Mouse (Mus musculus) embryonic facial prominence, embryonic 14.5 days (tissue): ENCODE results near the gene Pax9. TPM values are rescaled to one million over a fixed set of nuclear protein-coding genes. Genes with fewer than 3 reads are reported as not detected.

Experiments
- ATAC-seq: fragments of 200-750 bp; cut with Nextera tagmentation; 2 replicates; pipeline ENCODE4 v1.8.0; 2017; ENCODE audit warnings: low read depth, moderate number of reproducible peaks, moderate TSS enrichment
- DNase-seq: peaks from one replicate; pipeline ENCODE4 v3.0.0-alpha.2; 2015; ENCODE audit warnings: low spot score
- H3K27ac ChIP-seq: fragments of 300-500 bp; sonication (generic); replicated peaks from 2 replicates; pipeline ENCODE4 v1.5.1; 2014; ENCODE audit warnings: low read depth, mild to moderate bottlenecking, low read length, moderate library complexity
- H3K27me3 ChIP-seq: fragments of 300-500 bp; sonication (generic); replicated peaks from 2 replicates; pipeline ENCODE4 v1.6.1; 2014; ENCODE audit warnings: low read length; ENCODE audit not compliant: control insufficient read depth, insufficient read depth
- H3K36me3 ChIP-seq: fragments of 300-500 bp; sonication (generic); 2 replicates; pipeline ENCODE4 v1.6.1; 2014; ENCODE audit warnings: low read length, mixed read lengths; ENCODE audit not compliant: control insufficient read depth, insufficient read depth
- H3K4me1 ChIP-seq: fragments of 300-500 bp; sonication (generic); 2 replicates; pipeline ENCODE4 v1.6.1; 2014; ENCODE audit warnings: antibody characterized with exemption, low read length; ENCODE audit not compliant: control insufficient read depth, insufficient read depth
- H3K4me2 ChIP-seq: fragments of 300-500 bp; sonication (generic); 2 replicates; pipeline ENCODE4 v1.6.1; 2014; ENCODE audit warnings: low read depth, mild to moderate bottlenecking, low read length, moderate library complexity, mixed read lengths
- H3K4me3 ChIP-seq: fragments of 300-500 bp; sonication (generic); 2 replicates; pipeline ENCODE4 v1.5.1; 2014; ENCODE audit warnings: low read depth, mild to moderate bottlenecking, low read length
- H3K9ac ChIP-seq: fragments of 300-500 bp; sonication (generic); 2 replicates; pipeline ENCODE4 v1.6.1; 2014; ENCODE audit warnings: low read depth, mild to moderate bottlenecking, low read length, moderate library complexity, mixed read lengths
- H3K9me3 ChIP-seq: fragments of 300-500 bp; sonication (generic); 2 replicates; pipeline ENCODE4 v1.6.1; 2016; ENCODE audit warnings: low read length; ENCODE audit not compliant: control insufficient read depth
- WGBS: fragments of 180-500 bp; shearing (Covaris S2); extraction: QIAGEN DNeasy Blood & Tissue Kit; methylation state at CpG from one replicate; pipeline ENCODE4 v1.1.7; 2014; 5-methylcytosine and 5-hydroxymethylcytosine counted together
- polyA plus RNA-seq: library from polyadenylated mRNA; unstranded; fragments of >200 nt; fragmentation: Nextera tagmentation; extraction: Ambion mirVana; gene quantifications from 2 replicates; pipeline ENCODE4 v1.2.1, GENCODE M21; 2014

Pax9 gene
- polyA plus RNA-seq, 1 experiment from 2014 or later: 9.2 TPM

DNA sequence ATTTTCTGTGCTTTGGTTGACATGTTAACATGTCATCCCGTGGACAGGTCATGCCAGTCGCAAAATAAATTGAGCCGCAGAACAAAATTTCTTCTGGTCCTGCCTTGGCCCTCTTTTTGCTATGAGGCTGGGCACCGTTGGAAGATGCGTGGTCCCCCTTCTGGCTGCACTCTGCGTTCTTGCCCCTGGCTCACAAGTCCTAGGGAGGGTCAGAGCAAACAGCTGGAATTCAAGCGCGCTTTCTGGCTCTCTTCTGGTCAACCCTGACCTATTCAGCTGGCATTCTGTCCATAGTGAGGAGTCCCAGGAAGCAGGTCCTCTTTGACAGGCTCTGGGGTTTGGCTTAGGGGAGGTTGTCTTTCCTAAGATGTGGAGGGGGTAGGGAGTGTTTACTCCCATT lies 2.6 kb upstream of the Pax9 start:
- Histone ChIP-seq H3K9me3 (no peaks in the 10 kb centered on the region), H3K4me1 (0 out of 2 replicates have a peak, but pooled peaks cover 4% of the 10 kb centered on the region), H3K4me3 (no peak overlapping the region), H3K4me2 (no peak overlapping the region), H3K27ac (no peak overlapping the region), H3K36me3 (no peaks in the 10 kb centered on the region), H3K27me3 (peaks cover 93% of the 10 kb centered on the region), H3K9ac (no peak overlapping the region)
- DNase-seq (no peak), ATAC-seq (no peak)
- WGBS: 12% methylated on average over 8 of the region's 8 CpGs

DNA sequence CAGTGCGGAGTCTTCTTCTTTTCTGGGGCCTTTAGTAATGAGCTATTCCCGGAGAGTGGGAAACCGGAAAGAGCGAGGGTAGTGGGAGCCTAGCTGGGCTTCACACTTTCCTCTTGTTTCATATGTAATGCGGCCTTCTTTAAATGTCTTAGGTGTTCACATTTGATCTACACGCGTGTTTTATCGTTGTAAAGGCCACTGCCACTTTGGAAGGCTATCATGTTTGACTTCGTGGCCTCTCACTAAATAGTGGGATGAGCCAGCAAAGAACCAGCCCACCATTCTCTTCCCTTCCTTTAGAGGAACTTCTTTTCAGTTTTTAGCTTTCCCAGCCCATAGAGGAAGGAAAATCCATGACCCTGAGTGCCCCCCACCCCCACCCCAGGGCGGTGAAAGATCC lies 2.2 kb upstream of the Pax9 start:
- no peak for ATAC-seq
- H3K4me2 ChIP-seq: peak overlapping the region; percentile 50

GRCm38 (mm10) chr12:56689736-56690135 lies 1.8 kb upstream of the Pax9 start:
- Histone ChIP-seq H3K9me3 (no peaks in the 10 kb centered on the region), H3K9ac (peak overlapping the region; percentile 63), H3K4me2 (peak overlapping the region; percentile 50), H3K4me1 (0 out of 2 replicates have a peak, but pooled peaks cover 4% of the 10 kb centered on the region), H3K4me3 (peak overlapping the region; percentile 41), H3K36me3 (no peaks in the 10 kb centered on the region), H3K27ac (peak overlapping the region; percentile 69; the same call in 1 of the 2 replicates), H3K27me3 (peaks cover 97% of the 10 kb centered on the region)
- peak; percentile 82 for DNase-seq
- under 1% methylated on average over 25 of the region's 25 CpGs for WGBS
- 0 out of 2 replicates have a peak, but pooled peaks have one; percentile 41 for ATAC-seq

More for the DNA sequence above, 2.2 kb upstream of the Pax9 start:
- 0 out of 2 replicates have a peak, but pooled peaks cover 4% of the 10 kb centered on the region for H3K4me1 ChIP-seq
- 9% methylated on average over 10 of the region's 10 CpGs for WGBS
- H3K9ac ChIP-seq: no peak overlapping the region
- no peak for DNase-seq
- no peaks in the 10 kb centered on the region for H3K9me3 ChIP-seq
- H3K27me3 ChIP-seq: peaks cover 93% of the 10 kb centered on the region
- no peaks in the 10 kb centered on the region for H3K36me3 ChIP-seq
- peak overlapping the region; percentile 41 for H3K4me3 ChIP-seq
- H3K27ac ChIP-seq: no peak overlapping the region

GRCm38 (mm10) chr12:56690366-56690765 lies 1.2 kb upstream of the Pax9 start:
- no peak for DNase-seq
- Histone ChIP-seq H3K27ac (peak overlapping the region; percentile 69), H3K27me3 (peaks cover 97% of the 10 kb centered on the region), H3K4me3 (peak overlapping the region; percentile 41), H3K4me2 (peak overlapping the region; percentile 50), H3K4me1 (0 out of 2 replicates have a peak, but pooled peaks cover 4% of the 10 kb centered on the region), H3K36me3 (no peaks in the 10 kb centered on the region), H3K9me3 (no peaks in the 10 kb centered on the region), H3K9ac (peak overlapping the region; percentile 63)
- 8% methylated on average over 16 of the region's 16 CpGs for WGBS
- no peak for ATAC-seq

GRCm38 (mm10) chr12:56691001-56691400 lies 566 bp upstream of the Pax9 start:
- 0 out of 2 replicates have a peak, but pooled peaks cover 4% of the 10 kb centered on the region for H3K4me1 ChIP-seq
- no peaks in the 10 kb centered on the region for H3K36me3 ChIP-seq
- peak overlapping the region; percentile 69 for H3K27ac ChIP-seq
- peak overlapping the region; percentile 63 for H3K9ac ChIP-seq
- peak overlapping the region; percentile 50 for H3K4me2 ChIP-seq
- peaks cover 97% of the 10 kb centered on the region for H3K27me3 ChIP-seq
- no peaks in the 10 kb centered on the region for H3K9me3 ChIP-seq
- DNase-seq (no peak), ATAC-seq (no peak)
- WGBS: 4% methylated on average over 12 of the region's 12 CpGs
- peak overlapping the region; percentile 41 for H3K4me3 ChIP-seq

DNA sequence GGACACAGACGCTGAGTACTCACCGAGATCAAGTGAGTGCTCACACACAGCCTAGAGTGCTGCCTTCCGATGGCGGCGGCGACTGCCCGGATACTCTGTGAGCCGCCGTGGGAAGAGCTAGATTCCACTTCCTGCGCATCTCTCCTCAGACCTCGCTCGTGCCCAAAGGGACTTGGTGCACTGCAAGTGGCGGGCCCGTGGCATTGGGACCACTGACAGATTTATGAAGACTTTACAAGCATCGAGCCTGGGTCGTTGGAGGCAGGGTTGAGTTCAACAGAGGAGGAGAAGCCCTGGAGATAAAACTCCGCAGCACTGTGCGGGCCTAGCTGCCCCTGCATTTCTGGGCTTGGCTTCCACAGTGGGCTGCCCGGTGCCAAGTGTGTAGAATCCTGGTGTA lies 969 bp downstream of the Pax9 start:
- Histone ChIP-seq H3K36me3 (no peaks in the 10 kb centered on the region), H3K4me1 (0 out of 2 replicates have a peak, but pooled peaks cover 4% of the 10 kb centered on the region), H3K9ac (peak overlapping the region; percentile 63), H3K27me3 (peaks cover 99% of the 10 kb centered on the region), H3K4me2 (peak overlapping the region; percentile 50), H3K4me3 (peak overlapping the region; percentile 41), H3K27ac (peak overlapping the region; percentile 69), H3K9me3 (no peaks in the 10 kb centered on the region)
- DNase-seq: no peak
- 11% methylated on average over 19 of the region's 19 CpGs for WGBS
- ATAC-seq: no peak

DNA sequence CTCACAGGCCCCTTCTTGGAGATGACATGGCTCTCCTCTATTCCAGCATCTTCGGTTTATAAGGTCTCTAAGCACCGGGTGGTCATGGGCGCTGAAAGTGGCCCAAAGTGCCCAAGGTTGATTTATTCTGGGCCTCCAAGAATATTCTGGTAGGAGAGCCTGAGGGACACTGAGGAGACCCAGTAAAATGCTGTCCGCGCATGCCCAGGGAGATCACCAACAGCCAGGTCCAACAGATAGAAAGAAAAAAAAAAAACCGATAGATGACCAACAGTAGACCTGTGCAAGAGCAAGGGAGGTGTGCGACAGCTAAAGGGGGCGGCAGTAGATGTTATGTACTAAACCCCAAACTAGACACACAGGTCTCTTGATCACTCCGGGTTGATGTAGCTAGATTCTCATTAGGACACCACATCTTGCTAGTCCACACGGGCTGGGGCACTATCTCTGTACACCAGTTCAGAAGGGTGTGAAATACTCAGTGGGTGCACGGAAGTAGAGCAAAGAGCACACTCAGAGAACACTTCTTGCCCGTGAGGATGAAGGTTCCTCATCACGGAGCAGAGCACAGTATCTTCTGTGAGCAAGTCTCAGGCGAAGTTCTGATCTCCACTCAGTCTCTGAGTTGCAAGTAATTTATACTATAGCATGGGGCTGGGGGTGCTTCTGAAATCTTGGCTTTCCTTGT lies 2.0 kb downstream of the Pax9 start:
- Histone ChIP-seq H3K36me3 (no peaks in the 10 kb centered on the region), H3K27me3 (peaks cover 99% of the 10 kb centered on the region), H3K9me3 (no peaks in the 10 kb centered on the region), H3K27ac (0 out of 2 replicates have a peak overlapping the region, but pooled peaks have one; percentile 28), H3K9ac (peak overlapping the region; percentile 63; the same call in 1 of the 2 replicates), H3K4me1 (0 out of 2 replicates have a peak, but pooled peaks cover 4% of the 10 kb centered on the region), H3K4me3 (peak overlapping the region; percentile 41), H3K4me2 (peak overlapping the region; percentile 50)
- DNase-seq (no peak), ATAC-seq (no peak)
- 17% methylated on average over 14 of the region's 14 CpGs for WGBS

- WGBS: 10% methylated on average over 14 of the region's 14 CpGs
- ATAC-seq (no peak), DNase-seq (no peak)
- peak overlapping the region; percentile 20; the same call in 1 of the 2 replicates for H3K9ac ChIP-seq
- no peak overlapping the region for H3K27ac ChIP-seq
- peak overlapping the region; percentile 41 for H3K4me3 ChIP-seq
- H3K27me3 ChIP-seq: peaks cover 97% of the 10 kb centered on the region
- H3K9me3 ChIP-seq: no peaks in the 10 kb centered on the region
- no peaks in the 10 kb centered on the region for H3K36me3 ChIP-seq
- H3K4me1 ChIP-seq: 0 out of 2 replicates have a peak, but pooled peaks cover 4% of the 10 kb centered on the region
- H3K4me2 ChIP-seq: peak overlapping the region; percentile 50
Measured at GRCm38 (mm10) chr12:56694361-56694760, 2.8 kb downstream of the Pax9 start.
